Mouse (Mus musculus) lung, embryonic 15.5 days (tissue): ENCODE results near the gene Dnhd1. TPM values are rescaled to one million over a fixed set of nuclear protein-coding genes. Genes with fewer than 3 reads are reported as not detected.

ENCODE experiments used
- ATAC-seq: fragments of 200-750 bp; cut with Nextera tagmentation; 2 replicates; pipeline ENCODE4 v1.8.0; 2017; ENCODE audit warnings: moderate number of reproducible peaks, borderline replicate concordance; ENCODE audit not compliant: low FRiP score, low TSS enrichment; ENCODE audit errors: extremely low read depth
- H3K27ac ChIP-seq: fragments of 300-500 bp; sonication (generic); 2 replicates; pipeline ENCODE4 v1.5.1; 2015; ENCODE audit warnings: moderate library complexity, mild to moderate bottlenecking, inconsistent platforms
- H3K27me3 ChIP-seq: fragments of 300-500 bp; sonication (generic); 2 replicates; pipeline ENCODE4 v1.6.1; 2015; ENCODE audit warnings: inconsistent platforms
- H3K36me3 ChIP-seq: fragments of 300-500 bp; sonication (generic); 2 replicates; pipeline ENCODE4 v1.6.1; 2015; ENCODE audit warnings: inconsistent platforms
- H3K4me1 ChIP-seq: fragments of 300-500 bp; sonication (generic); 2 replicates; pipeline ENCODE4 v1.6.1; 2015; ENCODE audit warnings: inconsistent platforms
- H3K4me2 ChIP-seq: fragments of 300-500 bp; sonication (generic); 2 replicates; pipeline ENCODE4 v1.6.1; 2015; ENCODE audit warnings: inconsistent platforms, mild to moderate bottlenecking, moderate library complexity
- H3K4me3 ChIP-seq: fragments of 300-500 bp; sonication (generic); 2 replicates; pipeline ENCODE4 v1.5.1; 2015; ENCODE audit warnings: mild to moderate bottlenecking, inconsistent platforms
- H3K9ac ChIP-seq: fragments of 300-500 bp; sonication (generic); 2 replicates; pipeline ENCODE4 v1.6.1; 2015; ENCODE audit warnings: inconsistent platforms
- H3K9me3 ChIP-seq: fragments of 300-500 bp; sonication (generic); 2 replicates; pipeline ENCODE4 v1.6.1; 2016; ENCODE audit warnings: inconsistent platforms
- WGBS: fragments of 180-500 bp; shearing (Covaris S2); methylation state at CpG from one replicate; pipeline ENCODE4 v1.1.7; 2015; 5-methylcytosine and 5-hydroxymethylcytosine counted together
- polyA plus RNA-seq: library from polyadenylated mRNA; unstranded; fragments of >200 nt; fragmentation: Nextera tagmentation; extraction: Ambion mirVana; gene quantifications from 2 replicates; pipeline ENCODE4 v1.2.1, GENCODE M21; 2015

Dnhd1 gene
- polyA plus RNA-seq, 1 experiment from 2014 or later, result 1.1 TPM

DNA sequence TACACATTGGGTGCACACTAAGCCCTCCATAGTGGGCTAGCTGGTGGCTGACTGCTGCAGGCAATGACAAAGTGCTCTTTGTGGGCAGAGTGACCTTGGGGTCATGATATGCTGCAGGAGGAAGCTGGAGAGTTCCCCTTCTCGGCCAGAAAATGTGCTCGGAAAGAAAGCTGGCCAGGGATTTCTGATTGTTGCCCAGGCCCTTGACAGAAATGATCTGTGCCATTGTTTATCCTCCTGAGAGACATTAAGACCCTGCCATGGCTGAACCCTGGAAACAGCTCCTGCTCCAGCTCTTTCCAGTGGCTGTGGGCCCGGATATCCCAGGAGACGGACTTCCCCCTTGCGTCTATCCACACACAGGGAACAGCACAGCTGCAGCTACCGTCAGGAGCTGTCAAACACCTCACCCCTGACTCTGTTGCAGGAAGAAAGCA is 117.1 kb downstream of the Dnhd1 start:
- Histone ChIP-seq H3K4me3 (no peak overlapping the region), H3K27me3 (no peaks in the 10 kb centered on the region), H3K4me1 (peaks cover 18% of the 10 kb centered on the region), H3K36me3 (peaks cover 65% of the 10 kb centered on the region), H3K9ac (no peak overlapping the region), H3K27ac (peak overlapping the region; percentile 57), H3K9me3 (no peaks in the 10 kb centered on the region), H3K4me2 (no peak overlapping the region)
- peak; percentile 65; the same call in 1 of the 2 replicates for ATAC-seq
- 12% methylated on average over 6 of the region's 6 CpGs for WGBS

GRCm38 (mm10) chr7:105769959-105770358 is 119.3 kb downstream of the Dnhd1 start:
- no peak overlapping the region for H3K27ac ChIP-seq
- H3K36me3 ChIP-seq, result peaks cover 45% of the 10 kb centered on the region
- H3K4me3 ChIP-seq, result no peak overlapping the region
- 78% methylated on average over 3 of the region's 3 CpGs for WGBS
- no peak overlapping the region for H3K9ac ChIP-seq
- no peaks in the 10 kb centered on the region for H3K27me3 ChIP-seq
- ATAC-seq, result no peak
- peaks cover 40% of the 10 kb centered on the region for H3K4me1 ChIP-seq
- no peak overlapping the region for H3K4me2 ChIP-seq
- no peaks in the 10 kb centered on the region for H3K9me3 ChIP-seq

Other genes starting within 250 kb of the Dnhd1 start
- gene Cnga4, start 246.3 kb upstream of the Dnhd1 start, polyA plus RNA-seq, result not detected in 2 replicates
- 0.21 and 0.29 TPM in 2 replicates for gene Cckbr, start 225.1 kb upstream of the Dnhd1 start, polyA plus RNA-seq
- gene Cavin3, start 168.5 kb upstream of the Dnhd1 start, polyA plus RNA-seq, result 106 and 110 TPM in 2 replicates
- gene Smpd1, start 96.5 kb upstream of the Dnhd1 start, polyA plus RNA-seq, result 36.9 and 40.0 TPM in 2 replicates
- gene Apbb1, start 69.2 kb upstream of the Dnhd1 start, polyA plus RNA-seq, result 43.6 and 47.8 TPM in 2 replicates
- 1.1 and 2.4 TPM in 2 replicates for gene Hpx, start 50.7 kb upstream of the Dnhd1 start, polyA plus RNA-seq
- gene Trim3, start 17.3 kb upstream of the Dnhd1 start, polyA plus RNA-seq, result 54.9 and 59.9 TPM in 2 replicates
- gene Timm10b, start 10.8 kb upstream of the Dnhd1 start, polyA plus RNA-seq, result 187 TPM in 2 replicates
- 77.3 and 79.1 TPM in 2 replicates for gene Arfip2, start 10.4 kb upstream of the Dnhd1 start, polyA plus RNA-seq
- 33.8 and 34.3 TPM in 2 replicates for gene Gm45799, start 10.3 kb upstream of the Dnhd1 start, polyA plus RNA-seq
- gene Ilk, start 85.8 kb downstream of the Dnhd1 start, polyA plus RNA-seq, result 383 and 394 TPM in 2 replicates
- 39.6 and 41.4 TPM in 2 replicates for gene Rrp8, start 86.6 kb downstream of the Dnhd1 start, polyA plus RNA-seq
- gene Taf10, start 93.5 kb downstream of the Dnhd1 start, polyA plus RNA-seq, result 131 and 136 TPM in 2 replicates
- 73.4 and 78.8 TPM in 2 replicates for gene Tpp1, start 101.4 kb downstream of the Dnhd1 start, polyA plus RNA-seq
- 9.3 and 9.4 TPM in 2 replicates for gene Dchs1, start 136.8 kb downstream of the Dnhd1 start, polyA plus RNA-seq
- gene Mrpl17, start 160.3 kb downstream of the Dnhd1 start, polyA plus RNA-seq, result 340 and 374 TPM in 2 replicates